Mouse (Mus musculus): ENCODE results near the gene Dhcr7. TPM values are rescaled to one million over a fixed set of nuclear protein-coding genes. Genes with fewer than 3 reads are reported as not detected.

Gene Dhcr7
- polyA plus RNA-seq, 1 experiment, result 51.7 TPM

DNA sequence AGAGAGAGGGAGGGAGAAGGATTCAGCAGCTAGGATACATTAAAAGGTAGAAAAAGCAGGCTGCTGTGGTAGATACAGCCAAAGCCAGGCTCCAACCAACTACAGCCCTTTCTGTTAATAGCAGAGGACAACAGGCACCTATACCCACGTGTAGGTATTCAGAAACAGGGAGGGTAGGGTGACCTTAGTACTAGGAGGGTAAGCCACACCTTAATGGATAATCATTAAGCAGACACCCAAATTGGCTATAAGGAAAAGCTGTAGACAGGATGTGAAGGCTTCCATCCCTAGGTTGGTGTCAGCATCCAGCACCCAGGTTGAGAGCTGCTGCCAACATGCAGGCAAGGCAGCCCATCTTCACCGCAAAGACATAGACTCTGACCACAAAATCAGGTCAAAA is 1.7 kb upstream of the Dhcr7 start:
- peak; percentile 54 for DNase-seq
- H3K4me1 ChIP-seq (ENCODE audit: control insufficient read depth, insufficient read depth, low read length), result peaks cover 19% of the 10 kb centered on the region; the same call in 1 of the 2 replicates
- 55% methylated on average over 2 of the region's 2 CpGs for WGBS

GRCm38 (mm10) chr7:143823266-143823605 is 291 bp downstream of the Dhcr7 start:
- WGBS, result 76% methylated on average over 4 of the region's 4 CpGs
- Histone ChIP-seq H3K4me1 (ENCODE audit: control insufficient read depth, insufficient read depth, low read length) (peaks cover 19% of the 10 kb centered on the region; the same call in 1 of the 2 replicates), H3K27ac (ENCODE audit: insufficient read depth, low read depth, low read length) (peak overlapping the region; percentile 95), H3K4me3 (ENCODE audit: insufficient read depth, low read depth, low read length) (peak overlapping the region; percentile 39), H3K36me3 (ENCODE audit: control insufficient read depth, insufficient read depth, low read length) (no peaks in the 10 kb centered on the region; the same call in 1 of the 2 replicates), H3K27me3 (replicated peaks; ENCODE audit: control insufficient read depth, insufficient read depth, low read length) (no peaks in the 10 kb centered on the region)
- peak; percentile 12 for DNase-seq
- no peak for TF ChIP-seq POLR2A (IDR thresholded peaks at IDR 0.05; ENCODE audit: low read depth, low read length)
- TF ChIP-seq CTCF (conservative IDR thresholded peaks at IDR 0.05; ENCODE audit: insufficient read depth, insufficient read length, low read depth, low read length), result no peak

More for the DNA sequence above, 1.7 kb upstream of the Dhcr7 start:
- no peak for TF ChIP-seq CTCF (conservative IDR thresholded peaks at IDR 0.05; ENCODE audit: insufficient read depth, insufficient read length, low read depth, low read length)
- no peak for TF ChIP-seq POLR2A (IDR thresholded peaks at IDR 0.05; ENCODE audit: low read depth, low read length)
- H3K4me3 ChIP-seq (ENCODE audit: insufficient read depth, low read depth, low read length), result no peak overlapping the region
- no peak overlapping the region for H3K27ac ChIP-seq (ENCODE audit: insufficient read depth, low read depth, low read length)
- peaks cover 2% of the 10 kb centered on the region; the same call in 1 of the 2 replicates for H3K36me3 ChIP-seq (ENCODE audit: control insufficient read depth, insufficient read depth, low read length)
- H3K27me3 ChIP-seq (replicated peaks; ENCODE audit: control insufficient read depth, insufficient read depth, low read length), result no peaks in the 10 kb centered on the region

DNA sequence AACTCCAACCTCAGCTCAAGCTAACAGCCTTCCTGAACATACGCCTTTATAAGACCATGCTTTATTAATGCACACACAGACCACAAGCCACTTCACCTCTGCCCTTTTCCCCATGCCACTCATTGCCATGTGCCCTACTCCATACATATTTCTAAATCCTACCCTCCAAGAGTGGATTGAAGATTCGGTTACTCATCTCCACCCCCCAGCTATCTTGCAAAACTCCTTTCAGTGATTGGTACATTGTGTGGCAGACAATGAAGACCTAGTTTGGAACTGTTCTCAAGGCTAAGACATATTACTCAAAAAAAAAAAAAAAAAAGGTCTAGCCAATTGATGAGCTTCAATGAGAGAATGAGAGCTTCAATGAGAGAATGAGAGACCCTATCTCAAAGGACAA is 4.0 kb downstream of the Dhcr7 start:
- TF ChIP-seq CTCF (conservative IDR thresholded peaks at IDR 0.05; ENCODE audit: insufficient read depth, insufficient read length, low read depth, low read length) (no peak), POLR2A (IDR thresholded peaks at IDR 0.05; ENCODE audit: low read depth, low read length) (no peak)
- 93% methylated on average over 2 of the region's 2 CpGs for WGBS
- Histone ChIP-seq H3K27me3 (replicated peaks; ENCODE audit: control insufficient read depth, insufficient read depth, low read length) (no peaks in the 10 kb centered on the region), H3K36me3 (ENCODE audit: control insufficient read depth, insufficient read depth, low read length) (no peaks in the 10 kb centered on the region), H3K4me3 (ENCODE audit: insufficient read depth, low read depth, low read length) (no peak overlapping the region), H3K4me1 (ENCODE audit: control insufficient read depth, insufficient read depth, low read length) (peaks cover 11% of the 10 kb centered on the region; the same call in 1 of the 2 replicates), H3K27ac (ENCODE audit: insufficient read depth, low read depth, low read length) (no peak overlapping the region)
- DNase-seq, result no peak

DNA sequence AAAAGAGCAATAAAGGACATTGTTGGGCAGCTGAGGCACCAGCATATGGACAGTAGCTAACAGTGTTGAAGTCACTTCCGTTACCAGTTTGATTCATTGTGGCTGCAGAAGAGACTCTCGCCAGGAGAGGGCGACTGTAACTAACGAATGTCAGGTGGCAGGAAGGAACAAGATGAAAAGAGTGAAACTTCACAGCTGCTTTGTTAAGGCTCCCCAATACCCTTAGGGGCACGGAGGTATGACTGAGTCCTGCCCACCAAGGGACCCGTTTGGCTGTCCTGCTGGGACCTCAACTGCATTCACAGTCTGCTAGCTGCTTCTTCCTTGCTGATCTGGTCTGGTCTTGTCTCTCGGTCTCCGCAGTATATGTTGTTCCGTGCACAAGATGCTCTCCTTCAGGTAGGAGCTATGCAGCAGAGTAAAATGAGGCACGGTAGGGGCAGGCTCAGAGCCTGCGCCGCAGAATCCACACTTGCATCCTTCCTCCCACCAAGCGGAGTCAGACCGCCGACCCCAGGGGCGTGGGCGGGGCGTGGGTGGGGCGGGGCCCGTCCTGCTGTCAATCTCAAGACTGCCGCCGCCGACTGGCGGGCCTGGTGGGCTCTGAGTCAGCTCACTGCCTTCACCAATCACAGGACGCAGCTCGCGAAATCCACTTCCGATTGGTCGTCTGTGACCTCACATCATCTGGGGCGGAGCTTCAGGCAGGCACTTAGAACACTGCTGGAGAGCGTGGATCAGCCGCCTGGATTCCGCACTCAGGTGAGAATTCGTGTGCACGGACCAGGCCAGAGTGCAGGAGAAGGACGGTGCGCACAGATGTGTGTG is 6.8 kb downstream of the Dhcr7 start:
- peak; percentile 98 for DNase-seq
- TF ChIP-seq POLR2A (IDR thresholded peaks at IDR 0.05; ENCODE audit: low read depth, low read length) (peak; percentile 62), CTCF (conservative IDR thresholded peaks at IDR 0.05; ENCODE audit: insufficient read depth, insufficient read length, low read depth, low read length) (peak; percentile 94)

GRCm38 (mm10) chr7:143830399-143830798 is 7.5 kb downstream of the Dhcr7 start:
- H3K27ac ChIP-seq (ENCODE audit: insufficient read depth, low read depth, low read length), result no peak overlapping the region
- DNase-seq, result no peak
- H3K36me3 ChIP-seq (ENCODE audit: control insufficient read depth, insufficient read depth, low read length), result no peaks in the 10 kb centered on the region
- peak overlapping the region; percentile 48 for H3K4me3 ChIP-seq (ENCODE audit: insufficient read depth, low read depth, low read length)
- H3K27me3 ChIP-seq (replicated peaks; ENCODE audit: control insufficient read depth, insufficient read depth, low read length), result no peaks in the 10 kb centered on the region
- H3K4me1 ChIP-seq (ENCODE audit: control insufficient read depth, insufficient read depth, low read length), result 0 out of 2 replicates have a peak, but pooled peaks cover 6% of the 10 kb centered on the region
- TF ChIP-seq CTCF (conservative IDR thresholded peaks at IDR 0.05; ENCODE audit: insufficient read depth, insufficient read length, low read depth, low read length) (no peak), POLR2A (IDR thresholded peaks at IDR 0.05; ENCODE audit: low read depth, low read length) (no peak)
- WGBS, result 7% methylated on average over 6 of the region's 6 CpGs

More for the DNA sequence above, 6.8 kb downstream of the Dhcr7 start:
- Histone ChIP-seq H3K4me3 (ENCODE audit: insufficient read depth, low read depth, low read length) (peak overlapping the region; percentile 75), H3K27ac (ENCODE audit: insufficient read depth, low read depth, low read length) (peak overlapping the region; percentile 72), H3K4me1 (ENCODE audit: control insufficient read depth, insufficient read depth, low read length) (0 out of 2 replicates have a peak, but pooled peaks cover 6% of the 10 kb centered on the region), H3K27me3 (replicated peaks; ENCODE audit: control insufficient read depth, insufficient read depth, low read length) (no peaks in the 10 kb centered on the region), H3K36me3 (ENCODE audit: control insufficient read depth, insufficient read depth, low read length) (no peaks in the 10 kb centered on the region)
- WGBS, result under 1% methylated on average over 37 of the region's 37 CpGs

- no peak for DNase-seq
Measured at GRCm38 (mm10) chr7:143832196-143832595, 9.3 kb downstream of the Dhcr7 start.

DNA sequence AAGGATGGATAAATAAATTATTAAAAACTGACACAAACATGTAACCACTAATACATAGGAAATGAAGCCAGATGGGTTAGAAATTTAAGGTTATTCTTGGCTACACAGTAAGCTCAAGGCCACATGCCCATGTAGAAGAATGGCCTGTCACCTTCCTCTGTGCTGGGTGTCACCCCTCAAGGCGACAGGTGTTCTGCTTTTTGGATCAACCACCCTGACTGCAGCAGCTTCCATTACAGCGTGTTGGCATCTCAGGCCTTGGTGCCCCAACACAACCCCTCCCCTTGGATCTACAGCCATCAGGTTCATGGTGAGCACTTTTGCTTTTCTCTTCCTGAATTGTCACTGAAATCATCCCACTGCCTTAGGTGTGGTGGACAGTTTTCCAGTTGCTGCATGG is 9.7 kb downstream of the Dhcr7 start:
- Histone ChIP-seq H3K27me3 (replicated peaks; ENCODE audit: control insufficient read depth, insufficient read depth, low read length) (no peaks in the 10 kb centered on the region), H3K27ac (ENCODE audit: insufficient read depth, low read depth, low read length) (no peak overlapping the region), H3K4me3 (ENCODE audit: insufficient read depth, low read depth, low read length) (no peak overlapping the region), H3K4me1 (ENCODE audit: control insufficient read depth, insufficient read depth, low read length) (0 out of 2 replicates have a peak, but pooled peaks cover 6% of the 10 kb centered on the region), H3K36me3 (ENCODE audit: control insufficient read depth, insufficient read depth, low read length) (no peaks in the 10 kb centered on the region)
- WGBS, result 92% methylated on average over 2 of the region's 2 CpGs
- no peak for DNase-seq
- TF ChIP-seq CTCF (conservative IDR thresholded peaks at IDR 0.05; ENCODE audit: insufficient read depth, insufficient read length, low read depth, low read length) (no peak), POLR2A (IDR thresholded peaks at IDR 0.05; ENCODE audit: low read depth, low read length) (no peak)

More at GRCm38 (mm10) chr7:143832196-143832595, 9.3 kb downstream of the Dhcr7 start:
- 71% methylated on average over 8 of the region's 8 CpGs for WGBS
- TF ChIP-seq POLR2A (IDR thresholded peaks at IDR 0.05; ENCODE audit: low read depth, low read length) (no peak), CTCF (conservative IDR thresholded peaks at IDR 0.05; ENCODE audit: insufficient read depth, insufficient read length, low read depth, low read length) (no peak)
- Histone ChIP-seq H3K36me3 (ENCODE audit: control insufficient read depth, insufficient read depth, low read length) (no peaks in the 10 kb centered on the region), H3K4me1 (ENCODE audit: control insufficient read depth, insufficient read depth, low read length) (0 out of 2 replicates have a peak, but pooled peaks cover 6% of the 10 kb centered on the region), H3K27ac (ENCODE audit: insufficient read depth, low read depth, low read length) (no peak overlapping the region), H3K27me3 (replicated peaks; ENCODE audit: control insufficient read depth, insufficient read depth, low read length) (no peaks in the 10 kb centered on the region), H3K4me3 (ENCODE audit: insufficient read depth, low read depth, low read length) (no peak overlapping the region)

Measured in kidney, adult 2 months (tissue).